Mouse (Mus musculus) mouse trophoblast stem cell (cell line): ENCODE measurements around the gene Rfx4.

Experiments
- in situ Hi-C, 2 experiments: fragments of 300-500 bp; cut with MseI, MboI; formaldehyde crosslinking; loops; 2 replicates in 1 of 2; 3 replicates in 1 of 2; pipeline ENCODE4 v1.15.1; 2025

Gene Rfx4

GRCm38 (mm10) chr10:84758483-84759431, 2.9 kb downstream of the Rfx4 start:
- in situ Hi-C loops = no loop called here

GRCm38 (mm10) chr10:84759511-84760117, 3.8 kb downstream of the Rfx4 start:
- in situ Hi-C loops = no loop called here

- in situ Hi-C loops = no loop called here
Measured at GRCm38 (mm10) chr10:84760118-84761111, 4.6 kb downstream of the Rfx4 start.

- in situ Hi-C loops = no loop called here
Measured at GRCm38 (mm10) chr10:84768766-84769165, 12.9 kb downstream of the Rfx4 start.

- in situ Hi-C loops = no loop called here
Measured at GRCm38 (mm10) chr10:84772380-84773130, 16.7 kb downstream of the Rfx4 start.

GRCm38 (mm10) chr10:84773889-84774288, 18.0 kb downstream of the Rfx4 start:
- in situ Hi-C loops = no loop called here

- in situ Hi-C loops = no loop called here
Measured at GRCm38 (mm10) chr10:84774573-84774972, 18.7 kb downstream of the Rfx4 start.

GRCm38 (mm10) chr10:84777109-84777508, 21.2 kb downstream of the Rfx4 start:
- in situ Hi-C loops = no loop called here

- in situ Hi-C loops = no loop called here
Measured at GRCm38 (mm10) chr10:84777974-84778373, 22.1 kb downstream of the Rfx4 start.

GRCm38 (mm10) chr10:84780828-84781227, 25.0 kb downstream of the Rfx4 start:
- in situ Hi-C loops = no loop called here

- in situ Hi-C loops = no loop called here
Measured at GRCm38 (mm10) chr10:84785339-84785738, 29.5 kb downstream of the Rfx4 start.

- in situ Hi-C loops = no loop called here
Measured at GRCm38 (mm10) chr10:84790323-84790722, 34.5 kb downstream of the Rfx4 start.

GRCm38 (mm10) chr10:84791181-84791580, 35.3 kb downstream of the Rfx4 start:
- in situ Hi-C loops = no loop called here

GRCm38 (mm10) chr10:84801521-84801920, 45.7 kb downstream of the Rfx4 start:
- in situ Hi-C loops = no loop called here

- in situ Hi-C loops = no loop called here
Measured at GRCm38 (mm10) chr10:84803216-84803844, 47.5 kb downstream of the Rfx4 start.

GRCm38 (mm10) chr10:84805576-84805975, 49.7 kb downstream of the Rfx4 start:
- in situ Hi-C loops = no loop called here

- in situ Hi-C loops = no loop called here
Measured at GRCm38 (mm10) chr10:84807206-84807605, 51.3 kb downstream of the Rfx4 start.

- in situ Hi-C loops = no loop called here
Measured at GRCm38 (mm10) chr10:84810030-84810849, 54.4 kb downstream of the Rfx4 start.

GRCm38 (mm10) chr10:84811171-84811912, 55.5 kb downstream of the Rfx4 start:
- in situ Hi-C loops = no loop called here
